Mouse (Mus musculus) heart, embryonic 14.5 days (tissue): ENCODE results near the gene Gli1. TPM values are rescaled to one million over a fixed set of nuclear protein-coding genes. Genes with fewer than 3 reads are reported as not detected.

Experiments used
- ATAC-seq: fragments of 200-750 bp; cut with Nextera tagmentation; 2 replicates; pipeline ENCODE4 v1.8.0; 2017; ENCODE audit warnings: low read depth, moderate TSS enrichment; ENCODE audit not compliant: insufficient number of reproducible peaks, insufficient read depth, low FRiP score
- H3K27ac ChIP-seq, 2 experiments: fragments of 200-500 bp in 1 of 2; fragments of 300-500 bp in 1 of 2; sonication (generic) in 1 of 2; replicated peaks in 1 of 2; 2 replicates each; pipeline ENCODE4 v1.5.1; 2012 to 2014; ENCODE audit warnings: low read depth in 2 of 2, low read length in 2 of 2, control low read depth in 1 of 2, mild to moderate bottlenecking in 1 of 2, mixed read lengths in 1 of 2; ENCODE audit not compliant: control insufficient read depth in 1 of 2, insufficient read depth in 1 of 2
- H3K27me3 ChIP-seq: fragments of 300-500 bp; sonication (generic); 2 replicates; pipeline ENCODE4 v1.6.1; 2014; ENCODE audit warnings: mild to moderate bottlenecking, low read length, control low read depth; ENCODE audit not compliant: control insufficient read depth, insufficient read depth
- H3K36me3 ChIP-seq: fragments of 300-500 bp; sonication (generic); 2 replicates; pipeline ENCODE4 v1.6.1; 2014; ENCODE audit warnings: mild to moderate bottlenecking, control low read depth, low read length, mixed read lengths; ENCODE audit not compliant: control insufficient read depth, insufficient read depth
- H3K4me1 ChIP-seq, 2 experiments: fragments of 200-500 bp in 1 of 2; fragments of 300-500 bp in 1 of 2; sonication (generic) in 1 of 2; 2 replicates each; pipeline ENCODE4 v1.6.1; 2012 to 2014; ENCODE audit warnings: low read length in 2 of 2, control low read depth in 1 of 2, mixed read lengths in 1 of 2; ENCODE audit not compliant: control insufficient read depth in 2 of 2, insufficient read depth in 2 of 2
- H3K4me2 ChIP-seq: fragments of 300-500 bp; sonication (generic); 2 replicates; pipeline ENCODE4 v1.6.1; 2014; ENCODE audit warnings: mild to moderate bottlenecking, low read length
- H3K4me3 ChIP-seq, 2 experiments: fragments of 200-500 bp in 1 of 2; fragments of 300-500 bp in 1 of 2; sonication (generic) in 1 of 2; 2 replicates each; pipeline ENCODE4 v1.5.1; 2012 to 2014; ENCODE audit warnings: low read length in 2 of 2, mild to moderate bottlenecking in 2 of 2, control low read depth in 1 of 2, low read depth in 1 of 2, moderate library complexity in 1 of 2; ENCODE audit not compliant: control insufficient read depth in 1 of 2, insufficient read depth in 1 of 2
- H3K9ac ChIP-seq: fragments of 300-500 bp; sonication (generic); 2 replicates; pipeline ENCODE4 v1.6.1; 2014; ENCODE audit warnings: mild to moderate bottlenecking, low read length
- H3K9me3 ChIP-seq: fragments of 300-500 bp; sonication (generic); 2 replicates; pipeline ENCODE4 v1.6.1; 2016; ENCODE audit warnings: low read length, control low read depth; ENCODE audit not compliant: control insufficient read depth
- WGBS: fragments of 180-500 bp; shearing (Covaris S2); extraction: QIAGEN DNeasy Blood & Tissue Kit; methylation state at CpG from one replicate; pipeline ENCODE4 v1.1.7; 2014; 5-methylcytosine and 5-hydroxymethylcytosine counted together
- polyA plus RNA-seq: library from polyadenylated mRNA; unstranded; fragments of >200 nt; fragmentation: Nextera tagmentation; extraction: Ambion mirVana; gene quantifications from 2 replicates; pipeline ENCODE4 v1.2.1, GENCODE M21; 2014

The Gli1 gene
- polyA plus RNA-seq, 1 experiment from 2014 or later: 0.36 TPM

GRCm38 (mm10) chr10:127343029-127343428, 1.3 kb upstream of the Gli1 start:
- no peak for ATAC-seq
- H3K4me1 ChIP-seq: peaks cover 11 to 15% of the 10 kb centered on the region in 2 experiments; a peak in 3 of 4 replicates
- H3K9me3 ChIP-seq: peaks cover 3% of the 10 kb centered on the region; the same call in 1 of the 2 replicates
- H3K4me3 ChIP-seq: no peak overlapping the region
- WGBS: 72% methylated on average over 3 of the region's 3 CpGs
- no peak overlapping the region for H3K4me2 ChIP-seq
- no peak overlapping the region for H3K27ac ChIP-seq
- peaks cover 17% of the 10 kb centered on the region for H3K27me3 ChIP-seq
- H3K9ac ChIP-seq: no peak overlapping the region
- no peaks in the 10 kb centered on the region for H3K36me3 ChIP-seq

GRCm38 (mm10) chr10:127341360-127341690, 449 bp downstream of the Gli1 start:
- Histone ChIP-seq H3K4me2 (peak overlapping the region; percentile 75), H3K36me3 (no peaks in the 10 kb centered on the region), H3K4me1 (peaks cover 11 to 15% of the 10 kb centered on the region in 2 experiments; a peak in 3 of 4 replicates), H3K27ac (no peak overlapping the region), H3K27me3 (peaks cover 30% of the 10 kb centered on the region), H3K9ac (peak overlapping the region; percentile 27; the same call in 1 of the 2 replicates), H3K4me3 (peak overlapping the region; percentile 38 to 39; a peak in 3 of 4 replicates), H3K9me3 (peaks cover 3% of the 10 kb centered on the region; the same call in 1 of the 2 replicates)
- WGBS: 1% methylated on average over 9 of the region's 11 CpGs
- ATAC-seq: no peak

- peaks cover 11 to 15% of the 10 kb centered on the region in 2 experiments; a peak in 3 of 4 replicates for H3K4me1 ChIP-seq
- H3K9ac ChIP-seq: no peak overlapping the region; the same call in 1 of the 2 replicates
- H3K36me3 ChIP-seq: no peaks in the 10 kb centered on the region
- under 1% methylated on average over 25 of the region's 27 CpGs for WGBS
- ATAC-seq: no peak
- H3K4me3 ChIP-seq: peak overlapping the region; percentile 11 to 42; a peak in 3 of 4 replicates
- no peak overlapping the region for H3K27ac ChIP-seq
- H3K9me3 ChIP-seq: peaks cover 3% of the 10 kb centered on the region; the same call in 1 of the 2 replicates
- peaks cover 30% of the 10 kb centered on the region for H3K27me3 ChIP-seq
- peak overlapping the region; percentile 95 for H3K4me2 ChIP-seq
Measured at GRCm38 (mm10) chr10:127340577-127341359, 1.0 kb downstream of the Gli1 start.

- peaks cover 30% of the 10 kb centered on the region for H3K27me3 ChIP-seq
- no peaks in the 10 kb centered on the region for H3K36me3 ChIP-seq
- peaks cover under 1% of the 10 kb centered on the region; the same call in 1 of the 2 replicates for H3K9me3 ChIP-seq
- no peak overlapping the region for H3K27ac ChIP-seq
- H3K4me2 ChIP-seq: peak overlapping the region; percentile 95
- ATAC-seq: no peak
- under 1% methylated on average over 41 of the region's 42 CpGs for WGBS
- peaks cover 11 to 15% of the 10 kb centered on the region in 2 experiments; a peak in 3 of 4 replicates for H3K4me1 ChIP-seq
- peak overlapping the region; percentile 42 to 46 for H3K4me3 ChIP-seq
- peak overlapping the region; percentile 51 for H3K9ac ChIP-seq
Measured at GRCm38 (mm10) chr10:127339683-127340576, 1.8 kb downstream of the Gli1 start.

- Histone ChIP-seq H3K27ac (no peak overlapping the region), H3K4me2 (peak overlapping the region; percentile 95), H3K27me3 (peaks cover 30% of the 10 kb centered on the region), H3K4me1 (peaks cover 11 to 15% of the 10 kb centered on the region in 2 experiments; a peak in 3 of 4 replicates), H3K9me3 (no peaks in the 10 kb centered on the region), H3K9ac (peak overlapping the region; percentile 51), H3K36me3 (no peaks in the 10 kb centered on the region), H3K4me3 (peak overlapping the region; percentile 42 to 46)
- under 1% methylated on average over 29 of the region's 31 CpGs for whole genome bisulfite sequencing
- peak; percentile 44; the same call in 1 of the 2 replicates for ATAC-seq
Measured at GRCm38 (mm10) chr10:127338930-127339682, 2.7 kb downstream of the Gli1 start.

GRCm38 (mm10) chr10:127337536-127338099, 4.2 kb downstream of the Gli1 start:
- WGBS: 77% methylated on average over 6 of the region's 6 CpGs
- Histone ChIP-seq H3K4me2 (no peak overlapping the region), H3K9me3 (no peaks in the 10 kb centered on the region), H3K27ac (no peak overlapping the region), H3K9ac (no peak overlapping the region), H3K4me1 (peaks cover 11 to 15% of the 10 kb centered on the region in 2 experiments; a peak in 3 of 4 replicates), H3K4me3 (no peak overlapping the region), H3K27me3 (peaks cover 30% of the 10 kb centered on the region), H3K36me3 (no peaks in the 10 kb centered on the region)
- no peak for ATAC-seq
